Mouse (Mus musculus) naive thymus-derived CD4-positive, alpha-beta T cell, adult 2 months (primary cell): ENCODE measurements around the gene Ltbp1.

Experiments used
- DNase-seq: peaks from one replicate; pipeline ENCODE4 v3.0.0-alpha.2; 2011; ENCODE audit warnings: low read depth

The Ltbp1 gene

GRCm38 (mm10) chr17:75067314-75067713 lies 61.9 kb downstream of the Ltbp1 start:
- DNase-seq, result no peak

GRCm38 (mm10) chr17:75069232-75069631 lies 63.9 kb downstream of the Ltbp1 start:
- no peak for DNase-seq

GRCm38 (mm10) chr17:75071174-75071573 lies 65.8 kb downstream of the Ltbp1 start:
- no peak for DNase-seq

DNA sequence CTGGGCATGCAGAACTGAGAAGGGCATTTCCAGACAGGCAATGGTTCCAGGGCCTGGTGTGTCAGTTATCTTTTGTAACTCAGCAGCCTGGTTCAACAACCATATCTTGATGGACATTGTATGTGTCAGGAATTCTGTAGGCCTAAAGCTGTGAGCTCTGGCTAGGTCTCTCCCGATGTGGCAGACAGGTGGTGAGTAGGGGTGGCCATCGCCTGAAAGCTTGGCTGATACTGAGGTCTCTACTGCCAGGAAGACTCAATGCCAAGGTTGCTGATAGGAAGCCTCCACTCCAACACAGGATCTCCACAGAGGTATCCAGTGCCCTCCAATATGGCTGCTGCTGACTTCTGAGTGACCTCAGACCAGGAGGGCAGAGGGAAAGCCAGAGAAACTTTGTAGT lies 66.4 kb downstream of the Ltbp1 start:
- no peak for DNase-seq

- DNase-seq, result no peak
Observed at GRCm38 (mm10) chr17:75073887-75074286, 68.5 kb downstream of the Ltbp1 start.

DNA sequence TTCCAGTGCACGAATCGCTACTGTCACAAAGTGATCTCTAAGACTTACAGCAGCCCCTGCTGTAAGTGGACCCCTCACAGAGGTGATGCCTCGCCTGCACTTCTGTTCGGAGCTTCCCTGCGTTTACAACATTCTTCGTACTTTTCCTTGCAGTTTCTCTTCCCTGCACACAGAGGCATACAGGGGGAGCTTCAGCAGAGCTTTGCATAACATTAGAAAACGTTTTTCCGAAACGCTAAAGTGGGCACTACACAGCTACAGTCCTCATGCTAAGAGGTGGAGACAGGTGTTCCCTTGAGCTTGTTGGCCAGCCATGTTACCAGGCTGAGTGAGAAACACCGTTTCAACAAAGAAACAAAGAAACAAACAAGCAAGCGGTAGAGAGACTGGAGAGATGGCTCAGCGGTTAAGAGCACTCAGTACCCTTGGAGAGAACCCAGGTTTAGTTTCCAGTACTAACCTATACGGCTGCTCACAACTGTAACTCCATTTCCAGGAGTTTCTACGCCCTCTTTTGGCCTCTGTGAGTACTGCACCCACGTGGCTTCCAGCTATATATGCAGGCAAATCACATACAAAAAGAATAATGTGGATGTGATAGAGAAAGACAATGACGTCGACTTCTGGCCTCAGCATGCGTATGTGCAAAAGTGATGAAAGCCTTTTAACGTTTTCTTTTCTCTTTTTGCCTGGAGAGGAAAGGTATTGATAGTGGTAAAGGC lies 69.8 kb downstream of the Ltbp1 start:
- no peak for DNase-seq

DNA sequence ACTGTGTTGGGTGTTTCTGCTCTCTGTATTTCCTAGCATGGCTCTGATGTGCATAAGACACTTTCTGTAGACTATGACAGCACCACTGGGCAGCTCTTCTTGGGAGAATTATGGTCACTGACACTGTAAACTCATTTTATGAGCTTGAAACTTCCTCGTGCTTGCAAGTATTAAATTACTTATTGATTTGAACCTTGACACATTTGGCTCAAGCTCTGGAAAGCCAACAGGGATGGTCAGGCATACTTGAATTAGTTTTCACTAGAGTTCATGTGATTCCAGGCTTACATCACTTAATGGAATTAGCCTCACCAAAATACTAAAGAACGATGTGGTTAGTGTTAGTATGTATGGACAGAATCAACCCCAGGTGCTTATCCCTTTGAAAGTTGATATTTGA lies 76.0 kb downstream of the Ltbp1 start:
- no peak for DNase-seq

GRCm38 (mm10) chr17:75082449-75082848 lies 77.1 kb downstream of the Ltbp1 start:
- no peak for DNase-seq

- DNase-seq, result no peak
Observed at GRCm38 (mm10) chr17:75087296-75087941, 82.1 kb downstream of the Ltbp1 start.

- no peak for DNase-seq
Observed at GRCm38 (mm10) chr17:75088232-75088631, 82.9 kb downstream of the Ltbp1 start.

GRCm38 (mm10) chr17:75088727-75089126 lies 83.4 kb downstream of the Ltbp1 start:
- DNase-seq, result no peak

GRCm38 (mm10) chr17:75090556-75090955 lies 85.2 kb downstream of the Ltbp1 start:
- no peak for DNase-seq

DNA sequence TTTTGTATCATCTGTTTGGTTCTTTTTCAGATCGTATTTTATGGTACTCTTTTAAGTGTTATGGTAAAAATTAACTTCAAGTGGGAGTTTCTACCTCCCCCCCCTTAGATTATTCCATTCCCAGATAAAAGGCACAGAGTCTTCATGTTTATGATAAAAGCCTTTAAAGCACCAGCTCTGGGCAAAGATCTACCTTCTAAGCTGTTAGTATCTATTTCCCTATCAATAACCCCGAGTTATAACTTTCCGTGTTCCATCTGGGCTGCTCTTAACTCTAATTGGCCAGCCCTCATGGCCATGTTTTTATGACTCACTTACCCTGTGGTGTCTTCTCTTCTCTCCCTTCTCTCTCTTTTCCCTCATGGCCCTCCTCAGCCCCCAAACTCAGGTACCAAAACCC lies 88.2 kb downstream of the Ltbp1 start:
- no peak for DNase-seq

GRCm38 (mm10) chr17:75094591-75094990 lies 89.2 kb downstream of the Ltbp1 start:
- DNase-seq, result no peak

GRCm38 (mm10) chr17:75096727-75097126 lies 91.4 kb downstream of the Ltbp1 start:
- DNase-seq, result no peak

- DNase-seq, result no peak
Observed at GRCm38 (mm10) chr17:75097367-75097766, 92.0 kb downstream of the Ltbp1 start.

DNA sequence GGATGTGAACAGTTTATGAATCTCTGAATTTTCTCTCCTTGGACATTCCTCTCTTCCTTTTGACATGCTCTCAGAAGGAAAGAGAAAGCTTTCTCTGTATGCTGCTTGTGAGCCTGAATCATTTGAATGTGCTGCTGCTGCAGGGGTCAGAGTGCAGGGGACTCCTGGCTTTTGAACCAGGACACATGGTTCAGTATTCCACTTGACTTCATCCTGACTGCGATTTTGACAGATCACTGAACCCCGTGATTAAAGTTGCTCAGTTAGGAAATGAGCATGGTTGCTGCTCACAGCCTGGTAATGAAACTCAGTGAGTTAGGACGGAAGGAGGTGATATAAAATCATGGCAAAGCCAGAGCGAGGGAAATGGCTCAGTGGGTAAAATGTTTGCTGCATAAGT lies 95.8 kb downstream of the Ltbp1 start:
- DNase-seq, result no peak

- no peak for DNase-seq
Observed at GRCm38 (mm10) chr17:75101994-75102393, 96.6 kb downstream of the Ltbp1 start.

DNA sequence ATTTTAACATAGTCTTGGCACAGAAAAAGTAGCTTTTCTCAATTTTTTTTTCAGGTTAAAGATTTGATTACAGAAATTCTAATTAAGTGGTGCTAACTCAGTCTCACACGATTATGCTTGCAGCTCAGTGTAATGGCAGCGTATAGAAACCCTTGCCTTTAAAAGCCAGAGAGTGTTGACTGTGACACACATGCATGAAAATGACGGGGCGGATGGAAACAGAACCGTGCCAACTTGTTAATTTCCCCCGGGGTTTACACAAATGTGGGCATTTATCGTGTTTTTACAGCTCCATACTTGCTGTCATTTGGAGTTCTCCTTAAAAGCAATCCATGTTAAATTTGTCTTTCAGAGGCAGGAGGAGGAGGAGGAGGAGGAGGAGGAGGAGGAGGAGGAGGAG lies 102.0 kb downstream of the Ltbp1 start:
- DNase-seq, result no peak

- DNase-seq, result no peak
Observed at GRCm38 (mm10) chr17:75107879-75108278, 102.5 kb downstream of the Ltbp1 start.

- DNase-seq, result no peak
Observed at GRCm38 (mm10) chr17:75109081-75109716, 103.8 kb downstream of the Ltbp1 start.

DNA sequence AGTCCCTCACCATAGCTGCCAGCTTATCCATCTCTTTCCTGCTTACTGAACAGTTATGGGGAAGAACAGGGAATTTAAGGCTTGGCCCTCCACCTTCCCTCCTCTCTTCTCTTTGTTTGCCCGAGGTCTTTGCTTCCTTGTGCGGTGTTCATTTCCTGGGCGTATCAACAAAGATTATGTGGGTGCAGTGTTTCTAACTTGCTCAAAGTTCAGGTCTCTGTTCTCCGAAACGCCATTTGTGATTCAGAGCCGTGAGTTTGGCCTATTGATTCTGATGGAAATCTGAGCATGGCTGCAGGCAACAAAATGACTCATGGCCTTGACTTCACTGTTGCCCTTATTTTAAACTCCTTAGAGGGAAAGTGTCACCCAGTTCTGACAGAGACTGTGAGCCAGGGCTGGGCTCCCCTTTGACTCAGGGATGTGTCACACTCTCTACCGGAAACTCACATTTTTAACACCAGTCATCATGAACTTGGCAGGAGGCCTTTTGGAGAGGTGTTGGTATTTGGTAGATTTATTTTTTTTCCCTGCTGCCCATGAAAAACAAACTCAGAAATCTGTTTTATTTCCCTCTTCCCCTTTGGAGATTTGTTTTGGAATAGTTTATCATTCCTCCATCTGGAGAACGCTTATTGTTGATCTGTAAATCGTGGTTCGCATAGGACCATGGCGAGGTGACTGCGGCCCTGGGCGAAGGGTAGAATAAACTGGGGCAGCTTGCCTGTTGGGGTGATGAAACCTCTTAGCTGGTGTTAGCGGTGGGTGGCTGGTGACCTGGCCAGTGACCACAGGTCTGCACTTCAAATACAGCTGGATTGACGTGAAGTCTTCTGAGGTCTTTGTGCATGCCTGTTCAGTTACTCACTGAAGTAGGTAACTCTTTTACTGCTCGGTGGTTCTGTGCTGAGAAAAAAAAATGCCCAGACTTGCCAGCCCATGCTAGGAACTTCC lies 105.2 kb downstream of the Ltbp1 start:
- DNase-seq, result no peak
